Mouse (Mus musculus): ENCODE measurements around the gene Grin2d. TPM values are rescaled to one million over a fixed set of nuclear protein-coding genes. Genes with fewer than 3 reads are reported as not detected.
A peak's percentile ranks its signal among the peaks of the same experiment; 100 is the strongest.

Grin2d gene
- total and polyA plus RNA-seq, 3 experiments, result 0.04 to 0.07 TPM; not detected in 1

DNA sequence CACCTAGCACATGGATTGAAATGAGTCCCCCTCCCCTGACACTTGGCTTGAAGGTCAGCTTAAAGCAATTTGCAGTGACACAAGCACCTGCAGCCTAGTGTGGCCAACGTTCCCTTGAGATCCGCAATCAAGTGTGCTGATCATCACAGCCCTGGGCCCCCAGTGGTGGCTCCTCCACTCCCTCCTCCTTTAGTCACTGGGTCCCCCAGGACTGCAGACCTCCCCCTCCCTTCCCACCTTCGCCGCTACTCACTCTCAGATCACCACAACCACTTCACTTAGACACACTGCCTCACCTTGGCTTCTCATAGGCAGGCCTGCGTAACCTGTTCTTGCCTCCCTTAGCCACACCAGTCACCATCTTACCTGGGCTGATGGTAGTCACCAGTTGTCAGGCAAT is 72.2 kb downstream of the Grin2d start:
- TF ChIP-seq MYC (IDR thresholded peaks at IDR 0.05; ENCODE audit: low read depth, low read length), result no peak
- TF ChIP-seq ELF1 (IDR thresholded peaks at IDR 0.05; ENCODE audit: low read depth, low read length), result no peak
- no peak for TF ChIP-seq TBP (conservative IDR thresholded peaks at IDR 0.05; ENCODE audit: low read depth, low read length)
- TF ChIP-seq TCF12 (IDR thresholded peaks at IDR 0.05; ENCODE audit: low read depth, low read length), result no peak
- no peak for TF ChIP-seq CHD1 (IDR thresholded peaks at IDR 0.05; ENCODE audit: low read depth, low read length)
- TF ChIP-seq NELFE (IDR thresholded peaks at IDR 0.05; ENCODE audit: low read depth, low read length), result no peak
- no peak for TF ChIP-seq JUN (IDR thresholded peaks at IDR 0.05; ENCODE audit: insufficient read depth, low read depth, low read length)
- TF ChIP-seq EP300 (IDR thresholded peaks at IDR 0.05; ENCODE audit: low read length), result no peak
- no peak for TF ChIP-seq MXI1 (IDR thresholded peaks at IDR 0.05; ENCODE audit: low read depth, low read length)
- peaks cover 0 to 3% of the 10 kb centered on the region in 2 experiments; a peak in 2 of 4 replicates for H3K4me1 ChIP-seq (ENCODE audit: control insufficient read depth in 1 of 2, insufficient read depth in 2 of 2)
- in situ Hi-C loops (cut with MboI; ENCODE audit: low pct_ligation_motif_present, low pct_unique_long_range_greater_than_20kb, low sequenced_read_pairs) (no loop called here), dilution Hi-C loops (cut with MboI; ENCODE audit: extremely low pct_ligation_motif_present, extremely low pct_unique_long_range_greater_than_20kb, low sequenced_read_pairs) (no loop called here)
- no peak overlapping the region for H3K27ac ChIP-seq (ENCODE audit: insufficient read depth, low read depth)
- no peak overlapping the region for H3K4me2 ChIP-seq (ENCODE audit: insufficient read depth, low read depth, poor library complexity, severe bottlenecking)
- no peak overlapping the region for H3K4me3 ChIP-seq (replicated peaks in 1 of 3; ENCODE audit: low read depth in 2 of 3, low read length in 2 of 3, poor library complexity in 1 of 3)
- no peak for DNase-seq (ENCODE audit: extremely low read depth)
- no peaks in the 10 kb centered on the region for H3K79me2 ChIP-seq (replicated peaks; ENCODE audit: control insufficient read depth, extremely low read depth, insufficient read depth, poor library complexity, severe bottlenecking)
- no peaks in the 10 kb centered on the region for H3K9me3 ChIP-seq (replicated peaks; ENCODE audit: low read length)
- no peaks in the 10 kb centered on the region for H3K27me3 ChIP-seq (replicated peaks)
- peaks cover 40 to 52% of the 10 kb centered on the region in 2 experiments for H3K36me3 ChIP-seq (replicated peaks in 1 of 2; ENCODE audit: control insufficient read depth in 1 of 2, insufficient read depth in 1 of 2, low read length in 1 of 2)
- no peak overlapping the region for H3K9ac ChIP-seq (ENCODE audit: insufficient read depth, low read depth)

DNA sequence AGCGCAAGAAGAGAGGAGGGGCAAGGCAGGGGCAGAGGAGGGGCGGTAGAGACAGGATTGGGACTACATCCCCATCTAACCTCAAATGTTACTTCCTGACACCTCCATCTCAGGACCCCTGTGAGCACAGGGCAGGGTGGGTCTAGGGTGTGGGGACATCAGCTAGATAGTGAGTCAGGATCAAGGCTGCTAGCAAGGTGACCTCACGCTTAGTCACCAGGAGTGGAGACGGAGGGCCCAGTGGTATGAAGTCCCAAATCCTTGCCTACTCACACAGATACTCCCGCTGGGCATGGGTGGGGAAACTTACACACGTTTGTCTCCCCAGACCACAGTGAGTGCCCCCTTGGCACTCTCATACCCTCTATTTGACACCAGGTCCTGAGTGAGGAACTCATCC is 75.6 kb downstream of the Grin2d start:
- dilution Hi-C loops (cut with MboI; ENCODE audit: extremely low pct_ligation_motif_present, extremely low pct_unique_long_range_greater_than_20kb, low sequenced_read_pairs), result no loop called here
- H3K4me2 ChIP-seq (ENCODE audit: insufficient read depth, low read depth, poor library complexity, severe bottlenecking), result no peak overlapping the region
- no peak for DNase-seq (ENCODE audit: extremely low read depth)

GRCm38 (mm10) chr7:45801348-45801747 is 76.8 kb downstream of the Grin2d start:
- Histone ChIP-seq H3K27ac (ENCODE audit: insufficient read depth, low read depth) (no peak overlapping the region), H3K27me3 (replicated peaks) (peaks cover 13% of the 10 kb centered on the region), H3K36me3 (replicated peaks in 1 of 2; ENCODE audit: control insufficient read depth in 1 of 2, insufficient read depth in 1 of 2, low read length in 1 of 2) (peaks cover 0 to 6% of the 10 kb centered on the region in 2 experiments), H3K4me3 (replicated peaks in 1 of 3; ENCODE audit: low read depth in 2 of 3, low read length in 2 of 3, poor library complexity in 1 of 3) (peak overlapping the region; percentile 21 to 43 (median 42)), H3K9me3 (replicated peaks; ENCODE audit: low read length) (no peaks in the 10 kb centered on the region), H3K4me2 (ENCODE audit: insufficient read depth, low read depth, poor library complexity, severe bottlenecking) (peak overlapping the region; percentile 90), H3K9ac (ENCODE audit: insufficient read depth, low read depth) (peak overlapping the region; percentile 23; the same call in 1 of the 2 replicates), H3K79me2 (replicated peaks; ENCODE audit: control insufficient read depth, extremely low read depth, insufficient read depth, poor library complexity, severe bottlenecking) (no peaks in the 10 kb centered on the region), H3K4me1 (ENCODE audit: control insufficient read depth in 1 of 2, insufficient read depth in 2 of 2) (peaks cover 5 to 9% of the 10 kb centered on the region in 2 experiments)
- in situ Hi-C loops (cut with MboI; ENCODE audit: low pct_ligation_motif_present, low pct_unique_long_range_greater_than_20kb, low sequenced_read_pairs) (loop anchor here (5.0 kb wide), 1 partner anchor 59 kb away; no protein-coding TSS in a partner anchor), dilution Hi-C loops (cut with MboI; ENCODE audit: extremely low pct_ligation_motif_present, extremely low pct_unique_long_range_greater_than_20kb, low sequenced_read_pairs) (no loop called here)
- DNase-seq (ENCODE audit: extremely low read depth), result peak; percentile 92
- TF ChIP-seq ZNF384 (IDR thresholded peaks at IDR 0.05; ENCODE audit: low read depth, low read length) (no peak; the same call in 1 of the 2 replicates), UBTF (IDR thresholded peaks at IDR 0.05; ENCODE audit: low read depth, low read length) (no peak), JUND (conservative IDR thresholded peaks at IDR 0.05; ENCODE audit: low read depth, low read length) (no peak), NRF1 (IDR thresholded peaks at IDR 0.05; ENCODE audit: low read depth, low read length) (peak; percentile 56), KAT2A (IDR thresholded peaks at IDR 0.05; ENCODE audit: insufficient replicate concordance, low read length) (no peak), CTCF (conservative IDR thresholded peaks at IDR 0.05 in 1 of 2, IDR thresholded peaks at IDR 0.05 in 1 of 2; ENCODE audit: low read depth in 2 of 2, low read length in 2 of 2) (peak; percentile 90 to 100), SMC3 (IDR thresholded peaks at IDR 0.05; ENCODE audit: low read depth, low read length) (peak; percentile 100), ZKSCAN1 (IDR thresholded peaks at IDR 0.05; ENCODE audit: borderline replicate concordance, low read depth, low read length) (no peak), IRF4 (IDR thresholded peaks at IDR 0.05; ENCODE audit: low read depth, low read length) (peak; percentile 75), ZMIZ1 (IDR thresholded peaks at IDR 0.05; ENCODE audit: low read depth, low read length) (no peak), EP300 (IDR thresholded peaks at IDR 0.05; ENCODE audit: low read length) (no peak), E2F4 (IDR thresholded peaks at IDR 0.05; ENCODE audit: insufficient replicate concordance, low read depth, low read length) (no peak), ZC3H11A (IDR thresholded peaks at IDR 0.05; ENCODE audit: low read depth, low read length) (peak; percentile 98), HCFC1 (IDR thresholded peaks at IDR 0.05; ENCODE audit: low read depth, low read length) (peak; percentile 58), POLR2A (IDR thresholded peaks at IDR 0.05; ENCODE audit: low read depth, low read length) (no peak), MAZ (IDR thresholded peaks at IDR 0.05; ENCODE audit: low read depth, low read length) (peak; percentile 62), MAFK (IDR thresholded peaks at IDR 0.05; ENCODE audit: insufficient replicate concordance, low read length) (no peak), JUN (IDR thresholded peaks at IDR 0.05; ENCODE audit: insufficient read depth, low read depth, low read length) (no peak), PAX5 (IDR thresholded peaks at IDR 0.05; ENCODE audit: low read length) (no peak)

More for the DNA sequence above, 75.6 kb downstream of the Grin2d start:
- peaks cover 13% of the 10 kb centered on the region for H3K27me3 ChIP-seq (replicated peaks)
- TF ChIP-seq NRF1 (IDR thresholded peaks at IDR 0.05; ENCODE audit: low read depth, low read length) (no peak), MEF2A (IDR thresholded peaks at IDR 0.05; ENCODE audit: borderline replicate concordance, low read depth, low read length) (no peak)
- no peaks in the 10 kb centered on the region for H3K9me3 ChIP-seq (replicated peaks; ENCODE audit: low read length)
- H3K4me3 ChIP-seq (replicated peaks in 1 of 3; ENCODE audit: low read depth in 2 of 3, low read length in 2 of 3, poor library complexity in 1 of 3), result no peak overlapping the region
- peaks cover 6 to 18% of the 10 kb centered on the region in 2 experiments for H3K36me3 ChIP-seq (replicated peaks in 1 of 2; ENCODE audit: control insufficient read depth in 1 of 2, insufficient read depth in 1 of 2, low read length in 1 of 2)
- in situ Hi-C loops (cut with MboI; ENCODE audit: low pct_ligation_motif_present, low pct_unique_long_range_greater_than_20kb, low sequenced_read_pairs), result loop anchor here (5.0 kb wide), 1 partner anchor 60 kb away; no protein-coding TSS in a partner anchor
- H3K27ac ChIP-seq (ENCODE audit: insufficient read depth, low read depth), result no peak overlapping the region
- H3K4me1 ChIP-seq (ENCODE audit: control insufficient read depth in 1 of 2, insufficient read depth in 2 of 2), result peaks cover 5 to 9% of the 10 kb centered on the region in 2 experiments
- H3K79me2 ChIP-seq (replicated peaks; ENCODE audit: control insufficient read depth, extremely low read depth, insufficient read depth, poor library complexity, severe bottlenecking), result no peaks in the 10 kb centered on the region
- no peak overlapping the region for H3K9ac ChIP-seq (ENCODE audit: insufficient read depth, low read depth)

Data from CH12.LX (cell line).